Mouse (Mus musculus) ES-Bruce4 (cell line): ENCODE measurements around the gene Ggta1.

ENCODE experiments used
- EP300 ChIP-seq: IDR thresholded peaks from 2 replicates; pipeline ENCODE4 v1.6.1; 2011; ENCODE audit warnings: low read depth, low read length; ENCODE audit not compliant: insufficient read depth
- POLR2A ChIP-seq: IDR thresholded peaks from one replicate; pipeline ENCODE4 v1.8.1; 2011; ENCODE audit warnings: low read length; ENCODE audit not compliant: insufficient read depth

GRCm38 (mm10) chr2:35461971-35462787 is 852 bp downstream of the Ggta1 start:
- TF ChIP-seq EP300 (no peak), POLR2A (no peak)
